Comparison of ENCODE assay signal across 8 mouse cellular contexts in genomic region chr9:56876784-56877183, GRCm38 (mm10). TPM values are rescaled to one million over a fixed set of nuclear protein-coding genes. Genes with fewer than 3 reads are reported as not detected.
A peak's percentile ranks its signal among the peaks of the same experiment; 100 is the strongest.
DNase-seq lines count a peak whose midpoint lies in the region; ATAC-seq lines count a peak whose summit lies in the region.

No protein-coding gene starts in this region.

- no peaks in the 10 kb centered on the region for H3K36me3 ChIP-seq in midbrain, embryonic 13.5 days
- no peaks in the 10 kb centered on the region for H3K36me3 ChIP-seq in midbrain, embryonic 10.5 days

- 57% methylated on average over 9 of the region's 9 CpGs for WGBS in midbrain, embryonic 13.5 days
- WGBS in midbrain, embryonic 10.5 days, result 53% methylated on average over 9 of the region's 9 CpGs

- no peak overlapping the region for H3K9ac ChIP-seq in midbrain, embryonic 13.5 days (replicated peaks)

- no peak overlapping the region for H3K4me3 ChIP-seq in midbrain, embryonic 13.5 days (replicated peaks)
- no peak overlapping the region for H3K4me3 ChIP-seq in midbrain, embryonic 10.5 days

- H3K9me3 ChIP-seq in midbrain, embryonic 13.5 days, result no peaks in the 10 kb centered on the region
- H3K9me3 ChIP-seq in midbrain, embryonic 10.5 days (replicated peaks), result no peaks in the 10 kb centered on the region

- ATAC-seq in midbrain, embryonic 13.5 days, result peak; percentile 37; the same call in 1 of the 2 replicates
- ATAC-seq in granulocyte monocyte progenitor cell, adult 5-6 weeks (replicated peaks; ENCODE audit: poor library complexity, severe bottlenecking), result no peak

- H3K27me3 ChIP-seq in midbrain, embryonic 13.5 days, result no peaks in the 10 kb centered on the region
- no peaks in the 10 kb centered on the region for H3K27me3 ChIP-seq in midbrain, embryonic 10.5 days (ENCODE audit: low read depth, poor library complexity, severe bottlenecking)

- peak; percentile 42 for DNase-seq in adrenal gland, postnatal 25 days
- no peak for DNase-seq in adrenal gland, adult 8-10 months
- DNase-seq in midbrain, embryonic 10.5 days (ENCODE audit: low spot score), result no peak
- DNase-seq in kidney, adult 18-20 months, result peak; percentile 49
- DNase-seq in ovary, postnatal 36 days (ENCODE audit: low spot score), result peak; percentile 66
- no peak for DNase-seq in thymus, postnatal 4 days

- H3K27ac ChIP-seq in midbrain, embryonic 13.5 days, result no peak overlapping the region
- no peak overlapping the region; the same call in 1 of the 2 replicates for H3K27ac ChIP-seq in midbrain, embryonic 10.5 days (replicated peaks)

- H3K4me1 ChIP-seq in midbrain, embryonic 13.5 days (replicated peaks), result peaks cover 4% of the 10 kb centered on the region; the same call in 1 of the 2 replicates
- peaks cover 5% of the 10 kb centered on the region; the same call in 1 of the 2 replicates for H3K4me1 ChIP-seq in midbrain, embryonic 10.5 days

- no peak overlapping the region for H3K4me2 ChIP-seq in midbrain, embryonic 13.5 days (replicated peaks)

RNA-seq across cellular contexts. Expression of gene Cspg4, which starts 12.0 kb away (rescaled TPM):
- total RNA-seq in adrenal gland, postnatal 25 days (2021), result 10.0 and 10.4 TPM in 2 replicates
- 10 to 100 TPM in 1 of 4 experiments, 1 to 10 TPM in 3; 6.4 to 15.0 (median 8.1) TPM for total RNA-seq in adrenal gland, adult 8-10 months (2022)
- polyA plus RNA-seq in midbrain, embryonic 13.5 days (2015; fragmentation: Nextera tagmentation; extraction: Ambion mirVana), result 3.2 and 3.5 TPM in 2 replicates
- 0.91 and 1.7 TPM in 2 replicates for polyA plus RNA-seq in midbrain, embryonic 10.5 days (2016; fragmentation: Nextera tagmentation; extraction: Ambion mirVana)
- not detected in 2 replicates for total RNA-seq in granulocyte monocyte progenitor cell, adult 5-6 weeks (2014; fragmentation: Nextera tagmentation)
- total RNA-seq in granulocyte monocyte progenitor cell, adult 5-6 weeks (2017), result not detected in 2 replicates

RNA-seq across cellular contexts. Expression of gene Odf3l1, which starts 12.3 kb away (rescaled TPM):
- 1.6 and 1.8 TPM in 2 replicates for total RNA-seq in adrenal gland, postnatal 25 days (2021)
- total RNA-seq in adrenal gland, adult 8-10 months (2022), result 1 to 10 TPM in 1 of 4 experiments, under 1 TPM in 2, not detected in 1; 0.29 to 1.5 (median 0.40) TPM
- not detected in 2 replicates for polyA plus RNA-seq in midbrain, embryonic 13.5 days (2015; fragmentation: Nextera tagmentation; extraction: Ambion mirVana)
- not detected in 2 replicates for polyA plus RNA-seq in midbrain, embryonic 10.5 days (2016; fragmentation: Nextera tagmentation; extraction: Ambion mirVana)
- total RNA-seq in granulocyte monocyte progenitor cell, adult 5-6 weeks (2014; fragmentation: Nextera tagmentation), result not detected in 2 replicates
- not detected in 2 replicates for total RNA-seq in granulocyte monocyte progenitor cell, adult 5-6 weeks (2017)

RNA-seq across cellular contexts. Expression of gene Snx33, which starts 51.4 kb away (rescaled TPM):
- 28.6 and 35.1 TPM in 2 replicates for total RNA-seq in adrenal gland, postnatal 25 days (2021)
- 10 to 100 TPM; 31.4 to 52.0 (median 39.9) TPM for total RNA-seq in adrenal gland, adult 8-10 months (2022)
- 2.8 and 3.1 TPM in 2 replicates for polyA plus RNA-seq in midbrain, embryonic 13.5 days (2015; fragmentation: Nextera tagmentation; extraction: Ambion mirVana)
- polyA plus RNA-seq in midbrain, embryonic 10.5 days (2016; fragmentation: Nextera tagmentation; extraction: Ambion mirVana), result 8.0 and 8.4 TPM in 2 replicates
- total RNA-seq in granulocyte monocyte progenitor cell, adult 5-6 weeks (2014; fragmentation: Nextera tagmentation), result 2.1 and 5.0 TPM in 2 replicates
- total RNA-seq in granulocyte monocyte progenitor cell, adult 5-6 weeks (2017), result 1.5 and 2.0 TPM in 2 replicates

Comparison
In these comparisons a context has a peak if more than half of its experiments do, and no peak if none do; other contexts are left out.
1. DNase-seq: peak in adrenal gland, postnatal 25 days (single experiment), kidney, adult 18-20 months (single experiment) and ovary, postnatal 36 days (single experiment); none in adrenal gland, adult 8-10 months (single experiment), midbrain, embryonic 10.5 days (single experiment) and thymus, postnatal 4 days (single experiment).
2. RNA of gene Cspg4, which starts 12.0 kb away (total RNA-seq): 10.0 to 10.4 TPM in adrenal gland, postnatal 25 days and 6.4 to 15.0 TPM in adrenal gland, adult 8-10 months; not detected in granulocyte monocyte progenitor cell, adult 5-6 weeks; every median in the first group is over 4 times any median in the second.